Mouse (Mus musculus) frontal cortex, adult (tissue): ENCODE measurements at regions not wholly inside any gene's neighbourhood (a gene's known extent, or its start where the extent isn't known, plus 50 kb on each side); places are given as distances from the start of the nearest gene placed in this dataset.
"Not testable (repeated sequence)": the region's sequence is repeated elsewhere in the genome, so short reads cannot be mapped to it uniquely, and the experiment has no call there.

Source experiments
- ATAC-seq: cut with Nextera tagmentation; 2 replicates; pipeline ENCODE4 v1.9.2; 2017; ENCODE audit warnings: mild to moderate bottlenecking, moderate library complexity, mixed read lengths; ENCODE audit not compliant: low TSS enrichment

GRCm38 (mm10) chr8:89562597-89562996 lies 518.6 kb upstream of the Sall1 start:
- ATAC-seq = no peak

- ATAC-seq = no peak
These were observed 497.3 kb upstream of the Sall1 start for GRCm38 (mm10) chr8:89541231-89541630.

- ATAC-seq = no peak
These were observed 490.6 kb upstream of the Sall1 start for GRCm38 (mm10) chr8:89534605-89535004.

DNA sequence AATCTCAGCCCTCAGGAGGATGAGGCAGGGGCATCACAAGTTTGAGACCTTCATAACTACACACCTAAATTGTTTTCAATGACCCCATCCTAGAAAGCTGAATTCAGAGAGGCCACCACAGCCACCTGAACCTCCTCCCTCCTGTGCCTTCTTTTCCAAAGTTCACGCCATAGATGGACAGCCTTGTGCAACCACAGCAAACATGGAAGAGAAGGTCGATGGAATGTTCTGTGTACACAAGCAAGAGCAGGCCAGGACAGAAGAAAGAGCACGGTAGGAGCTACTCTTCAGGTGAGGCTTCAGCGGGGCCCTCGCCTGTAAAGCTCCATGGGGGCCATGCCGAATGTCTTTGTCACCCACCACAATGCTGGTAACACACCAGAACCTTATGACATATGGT lies 481.1 kb upstream of the Sall1 start:
- ATAC-seq = no peak

- no peak for ATAC-seq
These were observed 479.4 kb upstream of the Sall1 start for GRCm38 (mm10) chr8:89523336-89523735.

DNA sequence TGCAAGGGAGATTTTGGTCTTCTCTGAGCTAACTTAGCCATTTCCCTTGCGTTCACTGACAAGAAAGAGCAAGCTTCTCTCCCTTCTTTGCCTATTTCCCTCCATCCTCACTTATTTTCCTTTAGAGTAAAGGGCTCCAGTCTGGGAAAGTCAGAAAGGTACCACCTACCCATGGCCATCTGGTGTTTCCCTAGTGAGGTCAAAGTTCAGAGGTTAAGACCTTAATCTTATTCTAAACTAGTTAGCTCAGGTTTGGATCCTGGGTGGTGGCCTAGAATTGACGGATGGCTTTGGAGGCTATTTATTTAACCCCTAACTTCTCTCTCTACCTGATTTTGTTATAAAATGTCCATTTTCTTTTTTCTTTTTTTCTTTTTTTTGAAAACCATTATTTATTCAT lies 472.6 kb upstream of the Sall1 start:
- no peak for ATAC-seq

DNA sequence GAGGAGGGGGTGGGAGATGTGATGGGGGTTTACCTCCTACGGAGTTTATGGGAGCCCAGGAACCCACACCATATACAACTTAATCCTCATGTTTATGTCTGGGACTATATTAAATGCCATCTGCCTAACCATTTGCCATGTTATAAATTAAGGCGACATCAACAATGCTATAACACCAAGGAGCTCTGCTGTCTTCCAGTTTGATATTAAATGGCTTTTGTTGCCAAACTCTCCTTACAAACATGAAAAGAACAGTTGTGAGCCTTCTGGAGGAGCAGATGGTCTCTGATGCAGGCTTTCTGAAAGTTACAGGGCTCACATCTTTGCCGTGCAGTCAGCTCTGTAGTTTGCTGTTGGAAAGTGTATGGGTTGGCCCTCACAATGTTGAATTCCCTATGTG lies 470.3 kb upstream of the Sall1 start:
- peak; percentile 27; the same call in 1 of the 2 replicates for ATAC-seq

DNA sequence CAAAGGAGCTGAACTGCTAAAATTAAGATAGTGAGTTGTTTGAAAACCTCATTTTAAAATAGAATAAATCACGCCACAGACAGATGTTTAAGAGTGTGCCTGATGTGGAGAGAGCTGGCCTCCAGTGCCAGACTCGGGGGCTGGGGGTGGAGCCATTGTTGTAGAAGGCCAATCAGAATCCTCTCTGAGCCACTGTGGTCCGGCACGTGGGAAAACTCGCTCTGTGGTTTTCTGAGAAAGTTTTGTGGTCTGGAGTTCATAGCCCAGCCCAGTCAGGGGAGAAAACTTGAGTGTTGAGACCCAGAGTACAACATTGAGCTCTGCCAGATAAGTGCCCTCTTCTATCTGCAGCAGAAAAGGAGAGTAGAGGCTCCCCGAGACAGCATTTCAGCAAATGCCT lies 463.7 kb upstream of the Sall1 start:
- ATAC-seq = no peak

- ATAC-seq = no peak
These were observed 459.7 kb upstream of the Sall1 start for GRCm38 (mm10) chr8:89503545-89504234.

DNA sequence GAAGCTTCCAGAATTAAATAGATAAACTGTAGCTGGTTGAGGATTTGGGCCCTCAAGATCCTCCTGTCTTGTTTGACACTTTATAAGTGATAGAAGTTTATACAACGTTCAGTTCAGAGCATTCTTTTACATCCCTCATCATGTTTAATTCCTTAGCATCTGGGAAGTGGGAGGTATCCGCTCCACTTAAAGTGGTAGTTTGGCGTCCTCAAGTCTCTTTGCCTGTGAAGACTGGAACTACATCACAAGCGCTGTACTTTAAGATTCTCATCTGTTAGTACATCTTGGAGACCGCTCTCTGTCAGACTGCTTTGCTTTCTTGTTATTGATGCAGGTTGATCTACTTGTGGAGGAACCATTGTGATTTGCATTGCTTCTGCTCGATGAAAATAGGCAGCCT lies 459.1 kb upstream of the Sall1 start:
- peak; percentile 92 for ATAC-seq

GRCm38 (mm10) chr8:89501756-89502155 lies 457.8 kb upstream of the Sall1 start:
- ATAC-seq = no peak

GRCm38 (mm10) chr8:89499831-89500230 lies 455.9 kb upstream of the Sall1 start:
- ATAC-seq = no peak

- no peak for ATAC-seq
These were observed 454.2 kb upstream of the Sall1 start for GRCm38 (mm10) chr8:89498088-89498695.

DNA sequence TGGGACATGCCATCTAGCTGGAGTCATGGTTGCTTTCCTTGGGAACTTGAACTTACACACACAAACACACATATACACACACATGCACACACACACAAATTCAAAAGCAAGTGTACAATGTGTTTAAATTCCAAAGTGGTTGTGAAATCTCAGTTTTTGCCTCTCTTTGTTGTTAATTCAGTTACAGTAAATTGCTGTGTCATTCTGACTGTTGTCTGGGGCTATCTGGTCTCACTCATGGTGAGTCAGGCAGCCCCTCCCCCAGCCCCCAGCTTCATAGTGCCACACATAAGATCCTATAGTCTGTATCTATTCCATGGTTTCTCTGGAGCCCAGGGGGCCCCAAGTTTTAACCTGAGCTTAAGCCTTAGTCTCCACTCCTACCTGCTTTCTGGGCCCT lies 448.4 kb upstream of the Sall1 start:
- no peak for ATAC-seq

- not testable (repeated sequence) for ATAC-seq
These were observed 438.5 kb upstream of the Sall1 start for GRCm38 (mm10) chr8:89482481-89482880.

DNA sequence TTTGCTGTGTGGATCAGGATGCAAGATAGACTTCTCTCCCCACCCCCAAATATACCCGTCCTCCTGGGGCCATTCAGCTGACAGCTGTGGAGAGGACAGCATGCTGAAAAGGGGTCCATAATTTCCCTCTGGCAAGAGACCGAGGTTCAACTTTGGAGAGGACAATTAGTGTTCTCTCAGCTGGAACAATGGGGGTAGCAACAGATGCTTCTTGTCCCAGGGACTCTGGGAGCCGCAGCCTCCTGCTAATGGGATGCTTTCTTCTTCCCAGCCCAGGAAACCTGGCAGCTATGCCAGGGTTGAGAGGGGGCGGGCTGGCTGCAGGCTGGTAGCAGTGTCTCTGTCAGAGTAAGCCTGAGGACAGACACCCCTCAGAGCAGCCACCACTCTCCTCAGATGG lies 433.0 kb upstream of the Sall1 start:
- ATAC-seq = no peak

DNA sequence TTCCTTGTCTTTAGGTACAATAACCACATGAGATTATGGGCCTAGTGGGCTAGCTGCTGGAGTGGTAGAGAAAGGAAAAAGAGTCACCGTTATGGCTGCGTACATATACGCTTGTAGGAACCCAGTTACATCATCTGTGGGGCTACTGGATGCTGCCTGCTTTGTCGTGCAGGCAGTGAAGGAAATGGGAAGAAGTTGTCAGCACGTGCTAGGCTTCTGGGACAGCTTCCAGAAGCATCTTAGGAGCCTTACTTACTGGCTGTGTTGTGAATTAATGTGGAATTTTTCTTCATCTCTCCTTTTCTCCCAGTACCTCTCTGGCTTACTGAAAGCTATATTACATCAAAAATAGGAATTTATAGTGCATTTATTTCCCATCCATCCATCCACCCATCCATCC lies 427.2 kb upstream of the Sall1 start:
- ATAC-seq = no peak

DNA sequence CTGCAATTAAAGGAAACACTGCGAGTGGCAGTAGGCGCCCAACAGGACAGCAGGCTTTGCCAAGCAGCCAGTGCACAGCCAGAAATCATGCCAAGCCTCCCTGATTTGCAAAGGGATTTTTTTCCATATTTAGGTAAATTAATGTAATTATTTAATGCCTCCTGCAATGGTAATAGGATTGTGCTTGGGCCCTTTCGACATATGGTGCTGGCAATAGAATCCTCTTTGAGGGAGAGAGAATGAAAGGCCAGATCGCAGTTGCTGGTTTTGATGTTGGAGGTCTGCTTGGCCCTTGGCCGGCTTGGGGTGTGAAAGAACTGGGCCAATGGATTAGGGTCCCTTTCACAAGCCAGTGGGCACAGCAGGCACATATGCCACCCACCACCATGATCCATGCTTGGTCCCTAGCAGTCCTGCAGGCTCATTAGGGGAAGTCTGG lies 424.8 kb upstream of the Sall1 start:
- ATAC-seq = no peak

GRCm38 (mm10) chr8:89465211-89465753 lies 421.3 kb upstream of the Sall1 start:
- no peak for ATAC-seq

- ATAC-seq = no peak
These were observed 412.6 kb upstream of the Sall1 start for GRCm38 (mm10) chr8:89456517-89456916.

DNA sequence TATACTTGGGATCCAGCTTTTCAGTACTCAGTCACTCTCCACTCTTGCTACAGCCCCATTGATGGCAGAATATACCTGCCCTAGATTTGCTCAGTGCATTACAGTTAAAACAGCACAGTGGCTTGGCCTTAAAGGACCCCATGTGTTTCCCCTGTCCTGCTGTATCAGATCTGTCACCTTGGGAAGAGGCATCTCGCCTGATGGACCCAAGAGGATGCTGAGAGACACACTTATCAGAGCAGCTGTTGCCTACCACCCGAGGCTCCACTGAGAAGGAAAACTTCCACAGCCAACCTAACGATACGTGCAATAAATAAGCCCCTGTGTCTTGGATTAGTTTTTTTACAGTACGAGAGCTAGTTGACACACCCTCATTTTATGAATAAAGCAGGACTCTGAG lies 411.8 kb upstream of the Sall1 start:
- ATAC-seq = no peak

- no peak for ATAC-seq
These were observed 410.2 kb upstream of the Sall1 start for GRCm38 (mm10) chr8:89454197-89454596.

DNA sequence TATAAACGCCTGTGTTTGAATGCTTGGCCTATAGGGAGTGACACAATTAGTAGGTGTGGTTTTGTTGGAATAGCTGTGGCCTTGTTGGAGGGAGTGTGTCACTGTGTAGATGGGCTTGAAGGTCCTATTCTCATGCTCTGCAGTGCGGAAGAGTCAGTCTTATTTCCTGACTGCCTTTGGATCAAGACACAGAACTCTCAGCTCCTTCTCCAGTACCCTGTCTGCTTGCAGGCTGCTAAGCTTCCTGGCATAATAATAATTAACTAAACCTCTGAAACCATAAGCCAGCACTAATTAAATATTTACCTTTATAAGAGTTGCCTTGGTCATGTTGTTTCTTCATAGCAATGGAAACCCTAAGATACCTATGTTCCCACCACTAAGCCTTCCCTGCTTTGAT lies 409.8 kb upstream of the Sall1 start:
- no peak for ATAC-seq

DNA sequence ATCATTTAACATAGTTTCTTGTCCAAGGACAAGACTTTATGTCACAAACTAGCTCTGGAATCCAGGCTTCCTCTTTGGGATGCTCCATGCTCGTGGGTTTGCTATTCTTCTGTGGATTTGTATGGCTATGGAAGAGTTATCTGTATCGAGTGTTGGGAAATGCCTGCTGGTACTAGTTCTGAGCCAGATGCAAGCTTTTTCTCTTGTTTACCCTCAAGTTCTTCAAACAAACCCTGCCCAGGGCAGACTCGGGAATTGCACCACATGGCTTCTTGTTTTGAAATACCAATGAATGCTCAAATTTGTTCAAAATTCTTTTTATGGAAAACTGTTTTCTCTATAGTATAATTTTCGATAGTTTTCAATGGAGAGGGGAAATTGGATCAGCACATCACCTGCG lies 400.5 kb upstream of the Sall1 start:
- ATAC-seq = no peak
